Mouse (Mus musculus) embryonic fibroblast, embryonic 13.5 days (primary cell): ENCODE results near the gene Adam19.

Experiments
- CTCF ChIP-seq: IDR thresholded peaks from 2 replicates; pipeline ENCODE4 v1.5.1; 2011; ENCODE audit warnings: mild to moderate bottlenecking, control low read depth, low read length, moderate library complexity, borderline replicate concordance; ENCODE audit not compliant: insufficient read depth
- POLR2A ChIP-seq: IDR thresholded peaks from 2 replicates; pipeline ENCODE4 v1.6.1; 2011; ENCODE audit warnings: low read depth, mild to moderate bottlenecking, control low read depth, low read length, moderate library complexity

DNA sequence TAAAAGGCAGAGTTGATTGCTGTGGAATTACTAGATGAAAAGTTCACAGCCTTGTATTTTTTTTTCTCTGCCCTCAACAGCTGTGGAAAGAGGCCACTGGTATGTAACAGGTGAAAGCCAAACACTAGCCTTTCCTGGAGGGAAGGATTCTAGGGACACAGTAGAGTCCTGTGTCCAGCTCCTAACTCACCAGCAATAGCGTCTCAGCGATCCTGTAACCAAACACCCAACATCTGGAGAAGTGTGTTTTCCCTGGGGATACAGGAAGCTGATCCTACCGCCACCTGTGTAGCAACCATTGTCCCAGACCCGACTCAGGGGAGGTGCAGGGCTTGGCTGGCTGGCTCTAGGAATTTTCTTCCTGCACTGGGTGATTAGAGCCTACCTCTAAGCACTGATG is 63.8 kb downstream of the Adam19 start:
- TF ChIP-seq CTCF (no peak), POLR2A (no peak)
